Mouse (Mus musculus) midbrain, embryonic 14.5 days (tissue): ENCODE results near the gene Cdc37. TPM values are rescaled to one million over a fixed set of nuclear protein-coding genes. Genes with fewer than 3 reads are reported as not detected.

Experiments
- ATAC-seq: fragments of 200-750 bp; cut with Nextera tagmentation; 2 replicates; pipeline ENCODE4 v1.8.0; 2017; ENCODE audit warnings: moderate number of reproducible peaks, moderate library complexity; ENCODE audit not compliant: low FRiP score, low TSS enrichment
- DNase-seq: peaks from one replicate; pipeline ENCODE4 v3.0.0-alpha.2; 2015
- H3K27ac ChIP-seq: fragments of 300-500 bp; sonication (generic); replicated peaks from 2 replicates; pipeline ENCODE4 v1.5.1; 2014; ENCODE audit warnings: mild to moderate bottlenecking, low read depth, low read length, moderate library complexity
- H3K27me3 ChIP-seq: fragments of 300-500 bp; sonication (generic); 2 replicates; pipeline ENCODE4 v1.6.1; 2014; ENCODE audit warnings: low read length, control low read depth, mixed read lengths; ENCODE audit not compliant: control insufficient read depth, insufficient read depth
- H3K36me3 ChIP-seq: fragments of 300-500 bp; sonication (generic); 2 replicates; pipeline ENCODE4 v1.6.1; 2014; ENCODE audit warnings: low read length, control low read depth; ENCODE audit not compliant: control insufficient read depth, insufficient read depth
- H3K4me1 ChIP-seq: fragments of 300-500 bp; sonication (generic); 2 replicates; pipeline ENCODE4 v1.6.1; 2014; ENCODE audit warnings: mild to moderate bottlenecking, antibody characterized with exemption, low read length, control low read depth; ENCODE audit not compliant: control insufficient read depth, insufficient read depth
- H3K4me2 ChIP-seq: fragments of 300-500 bp; sonication (generic); 2 replicates; pipeline ENCODE4 v1.6.1; 2014; ENCODE audit warnings: mild to moderate bottlenecking, low read length, moderate library complexity
- H3K4me3 ChIP-seq: fragments of 300-500 bp; sonication (generic); replicated peaks from 2 replicates; pipeline ENCODE4 v1.5.1; 2014; ENCODE audit warnings: low read depth, low read length
- H3K9ac ChIP-seq: fragments of 300-500 bp; sonication (generic); replicated peaks from 2 replicates; pipeline ENCODE4 v1.6.1; 2014; ENCODE audit warnings: mild to moderate bottlenecking, low read length, moderate library complexity
- H3K9me3 ChIP-seq: fragments of 300-500 bp; sonication (generic); 2 replicates; pipeline ENCODE4 v1.6.1; 2016; ENCODE audit warnings: low read length, control low read depth, mixed read lengths; ENCODE audit not compliant: control insufficient read depth
- WGBS: fragments of 180-500 bp; shearing (Covaris S2); extraction: QIAGEN DNeasy Blood & Tissue Kit; methylation state at CpG from one replicate; pipeline ENCODE4 v1.1.7; 2014; 5-methylcytosine and 5-hydroxymethylcytosine counted together
- polyA plus RNA-seq: library from polyadenylated mRNA; unstranded; fragments of >200 nt; fragmentation: Nextera tagmentation; extraction: Ambion mirVana; gene quantifications from 2 replicates; pipeline ENCODE4 v1.2.1, GENCODE M21; 2014

Cdc37 gene
- polyA plus RNA-seq, 1 experiment from 2014 or later, result 223 TPM

- 46% methylated on average over 7 of the region's 7 CpGs for WGBS
- no peaks in the 10 kb centered on the region for H3K9me3 ChIP-seq
- H3K27me3 ChIP-seq, result no peaks in the 10 kb centered on the region
- ATAC-seq (no peak), DNase-seq (peak; percentile 43)
- no peak overlapping the region for H3K27ac ChIP-seq
- H3K4me2 ChIP-seq, result no peak overlapping the region
- no peaks in the 10 kb centered on the region for H3K4me1 ChIP-seq
- no peak overlapping the region for H3K9ac ChIP-seq
- no peaks in the 10 kb centered on the region for H3K36me3 ChIP-seq
- H3K4me3 ChIP-seq, result no peak overlapping the region
Observed at GRCm38 (mm10) chr9:21189905-21190304, 40.1 kb upstream of the Cdc37 start.

- no peak overlapping the region for H3K9ac ChIP-seq
- DNase-seq (no peak), ATAC-seq (no peak)
- H3K4me2 ChIP-seq, result no peak overlapping the region
- WGBS, result 89% methylated on average over 5 of the region's 5 CpGs
- H3K27ac ChIP-seq, result no peak overlapping the region
- H3K27me3 ChIP-seq, result peaks cover 19% of the 10 kb centered on the region
- H3K4me1 ChIP-seq, result no peaks in the 10 kb centered on the region
- no peaks in the 10 kb centered on the region for H3K9me3 ChIP-seq
- H3K4me3 ChIP-seq, result no peak overlapping the region
- no peaks in the 10 kb centered on the region for H3K36me3 ChIP-seq
Observed at GRCm38 (mm10) chr9:21185436-21185835, 35.7 kb upstream of the Cdc37 start.

- Histone ChIP-seq H3K9me3 (no peaks in the 10 kb centered on the region), H3K27me3 (peaks cover 19% of the 10 kb centered on the region), H3K27ac (no peak overlapping the region), H3K4me2 (no peak overlapping the region), H3K36me3 (no peaks in the 10 kb centered on the region), H3K9ac (no peak overlapping the region), H3K4me1 (no peaks in the 10 kb centered on the region), H3K4me3 (no peak overlapping the region)
- DNase-seq (no peak), ATAC-seq (no peak)
- 47% methylated on average over 2 of the region's 2 CpGs for WGBS
Observed at GRCm38 (mm10) chr9:21184733-21185132, 35.0 kb upstream of the Cdc37 start.

- H3K4me1 ChIP-seq, result no peaks in the 10 kb centered on the region
- no peak overlapping the region for H3K4me3 ChIP-seq
- no peak overlapping the region for H3K27ac ChIP-seq
- DNase-seq (no peak), ATAC-seq (no peak)
- H3K4me2 ChIP-seq, result peak overlapping the region; percentile 32; the same call in 1 of the 2 replicates
- no peak overlapping the region for H3K9ac ChIP-seq
- H3K9me3 ChIP-seq, result no peaks in the 10 kb centered on the region
- H3K36me3 ChIP-seq, result no peaks in the 10 kb centered on the region
- H3K27me3 ChIP-seq, result peaks cover 19% of the 10 kb centered on the region
- WGBS, result 8% methylated on average over 34 of the region's 34 CpGs
Observed at GRCm38 (mm10) chr9:21183905-21184413, 34.2 kb upstream of the Cdc37 start.

GRCm38 (mm10) chr9:21183421-21183820, 33.6 kb upstream of the Cdc37 start:
- 83% methylated on average over 6 of the region's 6 CpGs for WGBS

GRCm38 (mm10) chr9:21181421-21182220, 31.8 kb upstream of the Cdc37 start:
- DNase-seq (no peak), ATAC-seq (no peak)
- Histone ChIP-seq H3K36me3 (no peaks in the 10 kb centered on the region), H3K27ac (no peak overlapping the region), H3K27me3 (peaks cover 19% of the 10 kb centered on the region), H3K9ac (no peak overlapping the region), H3K9me3 (no peaks in the 10 kb centered on the region), H3K4me2 (peak overlapping the region; percentile 25), H3K4me3 (no peak overlapping the region), H3K4me1 (no peaks in the 10 kb centered on the region)
- WGBS, result 8% methylated on average over 48 of the region's 48 CpGs

More at GRCm38 (mm10) chr9:21183421-21183820, 33.6 kb upstream of the Cdc37 start:
- H3K4me2 ChIP-seq, result no peak overlapping the region
- peaks cover 19% of the 10 kb centered on the region for H3K27me3 ChIP-seq
- ATAC-seq (no peak), DNase-seq (no peak)
- no peak overlapping the region for H3K9ac ChIP-seq
- H3K4me3 ChIP-seq, result no peak overlapping the region
- H3K4me1 ChIP-seq, result no peaks in the 10 kb centered on the region
- H3K36me3 ChIP-seq, result no peaks in the 10 kb centered on the region
- no peak overlapping the region for H3K27ac ChIP-seq
- H3K9me3 ChIP-seq, result no peaks in the 10 kb centered on the region

- Histone ChIP-seq H3K4me3 (no peak overlapping the region), H3K9me3 (no peaks in the 10 kb centered on the region), H3K4me1 (no peaks in the 10 kb centered on the region), H3K27me3 (peaks cover 19% of the 10 kb centered on the region), H3K4me2 (no peak overlapping the region), H3K36me3 (no peaks in the 10 kb centered on the region), H3K9ac (no peak overlapping the region), H3K27ac (no peak overlapping the region)
- 60% methylated on average over 1 of the region's 1 CpGs for WGBS
- DNase-seq, result no peak
- ATAC-seq, result no peak
Observed at GRCm38 (mm10) chr9:21180841-21181240, 31.1 kb upstream of the Cdc37 start.

- H3K4me1 ChIP-seq, result no peaks in the 10 kb centered on the region
- no peak overlapping the region for H3K9ac ChIP-seq
- H3K27me3 ChIP-seq, result peaks cover 19% of the 10 kb centered on the region
- no peak overlapping the region for H3K27ac ChIP-seq
- no peaks in the 10 kb centered on the region for H3K9me3 ChIP-seq
- ATAC-seq (no peak), DNase-seq (no peak)
- H3K4me3 ChIP-seq, result no peak overlapping the region
- no peak overlapping the region for H3K4me2 ChIP-seq
- WGBS, result 68% methylated on average over 4 of the region's 4 CpGs
- H3K36me3 ChIP-seq, result no peaks in the 10 kb centered on the region
Observed at GRCm38 (mm10) chr9:21180402-21180801, 30.6 kb upstream of the Cdc37 start.

- WGBS, result 85% methylated on average over 6 of the region's 6 CpGs
- Histone ChIP-seq H3K4me3 (no peak overlapping the region), H3K27me3 (peaks cover under 1% of the 10 kb centered on the region; the same call in 1 of the 2 replicates), H3K27ac (no peak overlapping the region), H3K4me1 (no peaks in the 10 kb centered on the region), H3K9me3 (no peaks in the 10 kb centered on the region), H3K9ac (no peak overlapping the region), H3K4me2 (no peak overlapping the region), H3K36me3 (no peaks in the 10 kb centered on the region)
- ATAC-seq, result no peak
- no peak for DNase-seq
Observed at GRCm38 (mm10) chr9:21172364-21172763, 22.6 kb upstream of the Cdc37 start.
